Mouse (Mus musculus) right cerebral cortex, adult 2 months (tissue): ENCODE data around the gene Gpx2.
"Not testable (repeated sequence)": the region's sequence is repeated elsewhere in the genome, so short reads cannot be mapped to it uniquely, and the experiment has no call there.

Source experiments
- DNase-seq, 2 experiments: peaks; one replicate each; pipeline ENCODE4 v3.0.0; 2021 to 2022; ENCODE audit warnings: low spot score in 2 of 2

The Gpx2 gene

GRCm38 (mm10) chr12:76805056-76805811 lies 9.9 kb upstream of the Gpx2 start:
- no peak for DNase-seq

GRCm38 (mm10) chr12:76803700-76804252 lies 8.4 kb upstream of the Gpx2 start:
- DNase-seq: peak in 1 of 2 experiments; percentile 63

- no peak for DNase-seq
These were observed 7.7 kb upstream of the Gpx2 start for GRCm38 (mm10) chr12:76803028-76803427.

GRCm38 (mm10) chr12:76798008-76798720 lies 2.8 kb upstream of the Gpx2 start:
- DNase-seq: no peak

- DNase-seq: no peak
These were observed 1.7 kb upstream of the Gpx2 start for GRCm38 (mm10) chr12:76796938-76797539.

- DNase-seq: not testable (repeated sequence)
These were observed 2.8 kb downstream of the Gpx2 start for GRCm38 (mm10) chr12:76792540-76792939.

- peak in 1 of 2 experiments; percentile 29 for DNase-seq
These were observed 4.8 kb downstream of the Gpx2 start for GRCm38 (mm10) chr12:76790446-76791084.

- no peak for DNase-seq
These were observed 11.2 kb downstream of the Gpx2 start for GRCm38 (mm10) chr12:76784056-76784619.

- no peak for DNase-seq
These were observed 14.5 kb downstream of the Gpx2 start for GRCm38 (mm10) chr12:76780639-76781468.

- no peak for DNase-seq
These were observed 15.4 kb downstream of the Gpx2 start for GRCm38 (mm10) chr12:76779951-76780350.

- no peak for DNase-seq
These were observed 16.9 kb downstream of the Gpx2 start for GRCm38 (mm10) chr12:76778305-76779083.

- DNase-seq: no peak
These were observed 17.5 kb downstream of the Gpx2 start for GRCm38 (mm10) chr12:76777845-76778244.

GRCm38 (mm10) chr12:76776898-76777297 lies 18.5 kb downstream of the Gpx2 start:
- DNase-seq: no peak

- no peak for DNase-seq
These were observed 20.2 kb downstream of the Gpx2 start for GRCm38 (mm10) chr12:76775132-76775531.

- DNase-seq: no peak
These were observed 20.7 kb downstream of the Gpx2 start for GRCm38 (mm10) chr12:76774652-76775051.

GRCm38 (mm10) chr12:76771540-76771939 lies 23.8 kb downstream of the Gpx2 start:
- no peak for DNase-seq

GRCm38 (mm10) chr12:76770841-76771500 lies 24.4 kb downstream of the Gpx2 start:
- DNase-seq: no peak

- DNase-seq: peak in 1 of 2 experiments; percentile 39
These were observed 29.3 kb downstream of the Gpx2 start for GRCm38 (mm10) chr12:76765901-76766630.
